Mouse (Mus musculus): Measurements from ENCODE around the gene Stag1. TPM values are rescaled to one million over a fixed set of nuclear protein-coding genes. Genes with fewer than 3 reads are reported as not detected.

Stag1 gene
- 5.2 and 10.0 TPM in 2 replicates for polyA plus RNA-seq (2012; ENCODE audit: low replicate concordance)

DNA sequence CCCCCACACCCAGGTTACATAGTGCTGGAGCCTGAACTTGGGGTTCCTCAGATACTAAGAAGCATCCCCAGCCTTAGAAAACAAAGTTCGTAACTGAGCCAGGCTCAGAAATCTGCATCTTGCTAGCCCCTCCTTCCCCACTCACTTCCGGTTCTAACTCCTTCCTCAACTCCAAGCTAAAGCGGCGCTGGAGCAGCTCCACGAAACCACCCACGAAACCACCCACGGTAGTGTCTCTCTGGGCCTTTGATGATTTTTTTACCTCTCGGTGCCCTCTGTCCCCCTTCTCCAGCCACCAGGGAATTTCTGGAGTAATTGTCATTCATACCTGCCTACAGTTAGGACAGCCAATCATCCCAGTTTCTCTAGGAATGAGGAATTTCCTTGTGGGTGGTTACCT lies at the start of gene Stag1:
Gene Stag1, plus strand, starts transcription at position 253 of the 400 bp plus-strand sequence.

DNA sequence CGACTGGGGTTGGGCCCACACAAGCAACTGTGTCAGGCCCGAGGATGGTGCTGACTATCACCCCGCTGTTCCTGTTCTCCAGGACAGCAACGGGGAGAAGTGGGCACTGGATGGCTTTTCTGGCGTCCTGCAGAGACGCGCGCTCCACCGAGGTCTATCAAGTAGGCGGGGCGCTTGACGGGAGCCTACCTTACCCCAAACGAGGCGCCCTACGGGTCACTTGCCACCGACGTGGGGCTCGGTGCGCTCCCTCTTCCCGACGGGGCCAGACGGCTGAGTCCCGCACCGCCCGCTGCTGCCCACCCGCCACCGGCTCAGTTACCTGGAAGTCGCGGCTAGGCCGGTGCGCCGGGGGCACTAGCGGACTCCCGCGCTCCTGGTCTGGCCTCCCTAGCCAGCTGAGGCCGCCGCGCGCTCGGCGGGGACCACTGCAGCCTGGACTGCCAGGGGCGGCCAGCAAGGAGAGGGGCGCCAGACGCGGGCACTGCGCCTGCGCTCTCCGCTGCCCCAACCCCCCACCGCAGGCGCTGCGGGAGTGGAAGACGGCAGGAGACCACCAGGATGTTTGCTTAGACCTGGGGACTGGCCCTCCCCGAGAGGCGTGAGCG lies 26.9 kb upstream of the Stag1 start, which contains the start of gene Slc35g2:
Gene Slc35g2, minus strand, starts transcription at position 465 of the 608 bp plus-strand sequence.

Other genes starting within 250 kb of the Stag1 start
- not detected in 2 replicates for gene Il20rb, start 111.0 kb upstream of the Stag1 start, polyA plus RNA-seq (2012; ENCODE audit: low replicate concordance)
- gene Nck1, start 51.7 kb upstream of the Stag1 start, polyA plus RNA-seq (2012; ENCODE audit: low replicate concordance) = 0.37 and 1.1 TPM in 2 replicates
- gene Slc35g2, start 26.7 kb upstream of the Stag1 start, polyA plus RNA-seq (2012; ENCODE audit: low replicate concordance) = not detected in 2 replicates

All from leukemia stem cell, adult 10-12 weeks (primary cell).